Mouse (Mus musculus): ENCODE measurements around the gene Olfr1318.

GRCm38 (mm10) chr2:112115340-112115739 lies 38.7 kb upstream of the Olfr1318 start, which contains the start of gene Olfr1315-ps1:
- no peak for TF ChIP-seq CTCF (IDR thresholded peaks at IDR 0.05; ENCODE audit: low read depth, low read length)
- no peak for TF ChIP-seq POLR2A (IDR thresholded peaks at IDR 0.05; ENCODE audit: extremely low read depth, insufficient read depth, low read length)
